Mouse (Mus musculus) right cerebral cortex, postnatal 25 days (tissue): ENCODE measurements around the gene D6Wsu163e.

Source experiments
- DNase-seq: peaks from one replicate; pipeline ENCODE4 v3.0.0; 2022

Gene D6Wsu163e

DNA sequence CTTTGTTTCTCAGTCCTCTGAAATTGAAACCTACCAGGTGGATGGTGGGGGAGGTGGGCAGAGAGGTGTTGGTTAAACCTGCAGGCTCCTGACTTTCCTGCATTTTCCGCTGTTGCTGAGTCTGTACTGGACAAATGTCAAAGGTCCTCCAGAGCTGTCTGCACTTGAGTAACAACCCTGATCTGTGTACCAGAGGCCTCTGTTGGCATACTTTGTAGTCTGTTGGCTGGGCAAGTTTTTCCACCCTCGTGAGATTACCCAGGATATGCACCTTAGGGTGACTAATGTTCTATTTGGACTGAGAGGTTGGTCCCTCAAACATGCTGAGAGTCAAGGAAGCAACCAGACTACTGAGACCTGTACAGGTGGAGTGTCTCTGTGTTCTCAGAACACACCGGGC is 66.8 kb downstream of the D6Wsu163e start:
- no peak for DNase-seq

DNA sequence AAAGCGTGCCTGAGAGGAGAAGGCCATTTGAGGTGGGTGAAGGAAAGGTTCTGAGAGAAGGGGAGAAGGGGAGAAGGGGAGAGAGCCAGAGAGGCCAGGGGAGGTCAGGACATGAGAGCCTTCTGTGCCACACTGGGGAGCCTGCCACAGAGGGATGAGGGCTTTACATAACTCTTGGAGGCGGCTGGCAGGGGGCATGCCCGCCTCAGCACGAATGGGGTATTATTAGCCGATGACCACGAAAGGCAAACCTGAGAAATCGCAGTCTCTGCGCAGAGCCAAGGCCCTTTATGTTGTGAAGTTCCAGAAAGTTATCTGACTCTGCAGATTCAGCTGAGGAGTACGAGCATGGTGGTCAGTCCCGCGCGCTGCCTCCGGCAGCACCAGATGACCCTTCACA is 70.3 kb downstream of the D6Wsu163e start:
- no peak for DNase-seq

DNA sequence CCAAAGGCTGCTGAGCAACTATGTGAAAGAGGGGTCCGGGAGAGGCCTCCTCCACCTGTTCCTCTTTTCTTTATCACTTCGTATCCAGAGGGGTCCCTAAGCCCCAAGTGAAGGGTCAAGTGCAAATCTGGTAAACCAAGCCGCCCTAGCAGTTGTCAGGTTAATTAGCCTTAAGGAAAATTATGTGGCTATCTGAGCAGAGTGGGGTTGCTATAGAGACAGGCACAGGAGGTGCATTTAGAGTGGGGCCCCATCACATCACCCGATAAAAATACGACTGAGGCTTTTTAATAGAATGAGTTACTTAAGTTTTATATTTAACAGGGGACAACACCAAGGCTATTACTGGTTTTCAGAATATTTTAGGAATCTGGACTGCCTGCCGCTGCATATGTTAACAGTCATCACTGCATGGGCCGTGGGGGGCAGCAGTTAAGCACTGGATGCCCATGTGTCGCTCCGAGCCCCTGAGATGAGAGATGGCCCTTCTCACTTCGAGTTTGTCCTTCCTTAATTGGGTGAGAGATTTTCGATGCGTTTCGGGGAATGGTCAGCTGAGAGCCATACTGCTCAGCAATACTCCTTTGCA is 72.3 kb downstream of the D6Wsu163e start:
- no peak for DNase-seq

DNA sequence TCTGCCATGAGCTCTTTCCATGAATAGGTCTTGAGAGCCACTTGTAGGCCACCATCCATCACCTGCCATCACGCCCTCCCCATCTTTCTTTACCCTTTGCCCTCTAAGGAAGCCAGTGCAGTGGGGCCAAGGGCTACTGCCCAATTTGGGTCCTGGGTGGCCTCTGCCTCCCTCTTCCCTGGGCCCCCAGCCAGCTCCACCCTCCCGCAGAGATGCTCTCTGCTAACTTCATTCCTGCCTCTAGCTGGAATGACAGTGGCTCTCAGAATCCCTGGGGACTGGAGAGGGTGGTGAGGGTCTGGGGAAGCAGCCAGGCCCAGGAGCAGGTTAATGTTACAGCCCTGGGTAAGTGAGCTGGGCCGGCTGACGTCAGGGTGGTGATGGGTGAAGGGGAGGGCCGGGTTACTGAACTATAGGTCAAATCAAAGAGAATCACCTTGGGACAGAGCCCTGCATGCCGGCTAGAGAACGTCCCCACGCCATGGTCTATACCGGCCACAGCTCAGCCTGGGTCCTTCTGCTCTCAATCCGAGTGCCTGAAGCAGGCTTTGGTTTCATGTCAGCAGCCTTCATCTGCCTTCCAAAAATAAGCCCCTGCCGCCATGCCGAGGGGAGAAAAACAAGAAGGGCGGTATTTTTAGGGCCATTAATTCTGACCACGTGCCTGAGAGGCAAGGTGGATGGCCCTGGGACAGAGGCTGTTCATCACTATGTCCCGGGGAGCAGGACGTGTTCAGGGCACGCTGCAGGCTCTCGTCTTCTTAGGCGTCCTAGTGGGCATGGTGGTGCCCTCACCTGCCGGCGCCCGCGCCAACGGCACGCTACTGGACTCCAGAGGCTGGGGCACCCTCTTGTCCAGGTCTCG is 75.4 kb downstream of the D6Wsu163e start, which contains the start of gene Fgf6:
Gene Fgf6 (plus strand): TSS at position 681 of the 865 bp plus-strand sequence.
- DNase-seq, result no peak

DNA sequence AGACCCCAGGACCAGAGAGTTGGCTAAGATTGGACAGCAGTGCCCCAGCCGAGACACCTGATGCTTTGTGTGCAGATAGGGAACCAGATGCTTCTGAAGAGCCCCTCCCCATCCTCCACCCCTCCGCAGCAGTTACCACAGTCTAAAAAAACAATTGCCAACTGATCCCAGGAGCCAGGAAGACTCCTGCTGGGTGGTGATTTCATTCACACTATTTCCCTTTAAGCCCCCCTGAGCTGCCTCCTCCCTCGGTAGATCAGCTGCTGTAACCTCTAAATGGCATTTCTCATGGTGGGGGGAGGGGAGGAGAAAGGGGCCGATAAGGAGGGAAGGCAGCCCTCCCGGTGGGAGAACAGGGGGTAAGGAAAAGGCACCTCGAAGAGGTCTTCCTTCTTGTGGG is 79.5 kb downstream of the D6Wsu163e start:
- no peak for DNase-seq

DNA sequence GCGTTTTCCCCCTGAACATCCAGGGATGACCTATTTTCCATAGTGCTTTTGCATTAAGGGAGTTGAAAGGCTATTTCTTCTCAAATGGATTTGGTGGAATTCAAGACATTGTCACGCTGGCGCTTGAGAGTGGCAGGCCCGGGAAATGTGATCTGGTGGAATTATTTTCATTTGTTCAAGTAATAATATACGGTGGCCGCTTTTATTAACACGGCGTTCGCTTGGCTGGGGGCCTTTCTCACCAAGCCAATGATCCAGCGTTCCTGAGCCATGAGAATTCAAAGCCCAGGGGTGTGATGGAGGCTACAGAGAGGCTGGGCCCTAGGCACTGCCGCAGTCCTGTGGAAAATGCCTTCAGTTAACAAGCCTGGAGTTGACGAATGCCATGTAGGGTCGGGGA is 80.7 kb downstream of the D6Wsu163e start:
- no peak for DNase-seq

DNA sequence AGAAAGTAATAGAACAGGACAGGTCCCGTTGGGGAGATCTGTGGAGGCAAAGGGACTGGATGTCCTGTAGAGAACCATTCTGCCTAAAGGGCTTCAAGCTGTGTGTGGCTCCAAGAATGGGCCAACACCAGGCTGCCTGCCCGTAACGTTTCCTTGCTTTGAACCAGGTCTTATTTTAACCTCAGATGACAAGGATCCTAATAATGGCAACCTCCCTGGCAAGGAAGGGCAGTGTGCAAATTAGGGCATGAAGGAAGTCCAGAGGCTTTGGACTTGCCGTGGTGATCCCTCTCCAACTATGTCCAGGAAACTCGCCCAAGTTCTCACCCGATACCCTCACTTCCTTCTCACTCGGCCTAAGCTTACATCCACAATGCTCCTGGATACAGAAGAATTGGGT is 85.1 kb downstream of the D6Wsu163e start:
- DNase-seq, result no peak
